Mouse (Mus musculus) intestine, postnatal 0 days (tissue): ENCODE measurements around the gene 1700020D05Rik. TPM values are rescaled to one million over a fixed set of nuclear protein-coding genes. Genes with fewer than 3 reads are reported as not detected.

Experiments used
- ATAC-seq: fragments of 200-750 bp; cut with Nextera tagmentation; 2 replicates; pipeline ENCODE4 v1.8.0; 2017; ENCODE audit warnings: mild to moderate bottlenecking, moderate TSS enrichment, moderate library complexity
- H3K27ac ChIP-seq: fragments of 300-500 bp; sonication (generic); 2 replicates; pipeline ENCODE4 v1.5.1; 2014; ENCODE audit warnings: mild to moderate bottlenecking, low read depth, low read length, moderate library complexity
- H3K27me3 ChIP-seq: fragments of 300-500 bp; sonication (generic); replicated peaks from 2 replicates; pipeline ENCODE4 v1.6.1; 2014; ENCODE audit warnings: low read length, mixed read lengths; ENCODE audit not compliant: control insufficient read depth, insufficient read depth
- H3K36me3 ChIP-seq: fragments of 300-500 bp; sonication (generic); 2 replicates; pipeline ENCODE4 v1.6.1; 2014; ENCODE audit warnings: mild to moderate bottlenecking, moderate library complexity; ENCODE audit not compliant: control insufficient read depth, insufficient read depth
- H3K4me1 ChIP-seq: fragments of 300-500 bp; sonication (generic); replicated peaks from 2 replicates; pipeline ENCODE4 v1.6.1; 2014; ENCODE audit warnings: antibody characterized with exemption, low read length, mixed read lengths; ENCODE audit not compliant: control insufficient read depth, insufficient read depth
- H3K4me2 ChIP-seq: fragments of 300-500 bp; sonication (generic); replicated peaks from 2 replicates; pipeline ENCODE4 v1.6.1; 2014; ENCODE audit warnings: low read depth, mild to moderate bottlenecking, moderate library complexity
- H3K4me3 ChIP-seq: fragments of 300-500 bp; sonication (generic); 2 replicates; pipeline ENCODE4 v1.5.1; 2014; ENCODE audit warnings: low read depth, low read length
- H3K9ac ChIP-seq: fragments of 300-500 bp; sonication (generic); 2 replicates; pipeline ENCODE4 v1.6.1; 2014; ENCODE audit warnings: mild to moderate bottlenecking, low read depth, low read length
- H3K9me3 ChIP-seq: fragments of 300-500 bp; sonication (generic); 2 replicates; pipeline ENCODE4 v1.6.1; 2016; ENCODE audit warnings: mixed run types; ENCODE audit not compliant: control insufficient read depth
- CTCF ChIP-seq: sonication (generic); IDR thresholded peaks from 2 replicates; pipeline ENCODE4 v1.5.1; 2016; ENCODE audit warnings: low read depth, mild to moderate bottlenecking, control low read depth, antibody characterized with exemption, moderate library complexity
- WGBS: fragments of 180-500 bp; shearing (Covaris S2); extraction: QIAGEN DNeasy Blood & Tissue Kit; methylation state at CpG from one replicate; pipeline ENCODE4 v1.1.7; 2014; 5-methylcytosine and 5-hydroxymethylcytosine counted together
- polyA plus RNA-seq: library from polyadenylated mRNA; unstranded; fragments of >200 nt; fragmentation: Nextera tagmentation; extraction: Ambion mirVana; gene quantifications from 2 replicates; pipeline ENCODE4 v1.2.1, GENCODE M21; 2015

Gene 1700020D05Rik
- not detected in 2 replicates for polyA plus RNA-seq

DNA sequence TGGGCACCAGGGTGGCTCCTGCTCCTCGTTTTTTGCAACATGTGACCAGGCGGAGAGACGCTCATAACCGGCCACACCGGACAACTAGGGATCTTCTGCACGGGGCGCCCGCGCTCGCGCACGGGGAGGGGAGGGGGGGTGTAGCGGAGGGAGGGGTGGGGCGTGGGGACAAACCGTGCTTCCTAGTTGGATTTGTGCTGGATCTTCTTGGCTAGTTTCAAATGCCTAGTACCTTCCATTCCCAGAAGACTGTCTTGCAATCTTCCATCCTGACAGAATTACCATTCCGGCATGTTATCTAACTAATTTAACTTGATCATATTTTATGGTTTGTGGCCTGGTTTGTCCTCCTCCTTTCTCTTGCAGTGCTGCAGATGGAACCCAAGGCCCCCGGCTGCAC lies at the start of gene 1700020D05Rik:
1700020D05Rik (minus strand) TSS at position 101 of the 400 bp plus-strand sequence.
- H3K9me3 ChIP-seq: no peaks in the 10 kb centered on the region
- no peak within 1 kb of the TSS for H3K9ac ChIP-seq
- H3K4me3 ChIP-seq: no peak within 1 kb of the TSS
- H3K4me2 ChIP-seq: no peak within 1 kb of the TSS
- H3K36me3 ChIP-seq: no peaks in the 10 kb centered on the region
- 47% methylated on average over 17 of the region's 17 CpGs for WGBS
- H3K27ac ChIP-seq: no peak within 1 kb of the TSS
- no peak for TF ChIP-seq CTCF
- no peaks in the 10 kb centered on the region for H3K4me1 ChIP-seq
- H3K27me3 ChIP-seq: no peaks in the 10 kb centered on the region
- ATAC-seq: no peak

DNA sequence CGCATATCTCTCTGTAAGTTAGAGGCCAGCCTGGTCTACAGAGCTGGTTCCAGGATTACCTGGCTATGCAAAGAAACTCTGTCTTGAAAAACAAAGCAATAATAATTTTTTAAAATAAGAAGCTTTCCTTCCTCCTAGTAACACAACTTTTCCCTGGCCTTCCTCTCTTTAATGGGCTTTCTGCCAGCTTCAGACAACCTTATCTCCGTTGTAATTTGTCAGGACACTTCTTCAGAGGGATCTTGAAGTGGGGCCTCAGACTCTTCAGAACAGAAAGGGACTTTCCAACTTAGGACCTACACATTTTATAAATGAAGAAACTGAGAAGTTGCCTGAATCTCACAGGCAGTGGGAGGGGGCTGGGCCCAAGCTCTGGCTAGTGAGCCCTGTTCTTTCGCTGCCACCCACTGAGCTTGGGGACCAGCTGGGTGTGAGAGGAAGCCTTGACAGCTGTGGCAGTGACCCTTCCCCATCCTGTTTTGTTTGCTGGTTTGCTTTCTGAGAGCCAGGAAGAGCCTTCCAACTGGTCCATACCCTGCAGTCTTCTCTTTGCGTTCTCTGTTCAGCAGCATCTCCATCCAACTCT lies 44.0 kb upstream of the 1700020D05Rik start:
- no peaks in the 10 kb centered on the region for H3K4me1 ChIP-seq
- no peak for ATAC-seq
- 61% methylated on average over 4 of the region's 4 CpGs for WGBS
- no peaks in the 10 kb centered on the region for H3K9me3 ChIP-seq
- H3K4me3 ChIP-seq: no peak overlapping the region
- no peak for TF ChIP-seq CTCF
- H3K4me2 ChIP-seq: no peak overlapping the region
- no peaks in the 10 kb centered on the region for H3K27me3 ChIP-seq
- H3K9ac ChIP-seq: no peak overlapping the region
- H3K27ac ChIP-seq: no peak overlapping the region
- H3K36me3 ChIP-seq: peaks cover 19% of the 10 kb centered on the region

DNA sequence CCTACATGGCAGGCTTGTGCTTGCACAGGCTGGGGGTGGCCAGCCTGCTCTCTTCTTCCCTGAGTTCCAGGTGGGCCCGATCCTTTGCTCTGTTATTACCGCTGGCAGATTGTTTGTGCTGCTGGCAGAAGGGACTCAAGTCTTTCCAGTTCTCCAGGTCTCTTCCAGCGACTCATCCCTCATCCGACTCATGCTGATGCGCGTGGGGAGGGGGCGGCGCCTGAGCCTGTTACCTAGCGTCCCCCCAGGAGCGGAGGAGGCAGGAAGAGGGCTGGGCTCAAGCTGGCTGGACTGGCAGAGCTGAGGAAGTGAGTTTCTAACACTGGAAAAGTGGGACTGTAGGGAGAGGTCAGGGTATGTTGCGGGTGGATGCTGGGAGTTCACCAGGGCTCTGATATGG lies 40.4 kb upstream of the 1700020D05Rik start:
- no peak overlapping the region for H3K27ac ChIP-seq
- H3K9ac ChIP-seq: no peak overlapping the region
- H3K36me3 ChIP-seq: no peaks in the 10 kb centered on the region
- no peak overlapping the region for H3K4me2 ChIP-seq
- TF ChIP-seq CTCF: no peak
- no peaks in the 10 kb centered on the region for H3K9me3 ChIP-seq
- WGBS: 50% methylated on average over 11 of the region's 11 CpGs
- H3K4me1 ChIP-seq: no peaks in the 10 kb centered on the region
- ATAC-seq: no peak
- H3K4me3 ChIP-seq: no peak overlapping the region
- H3K27me3 ChIP-seq: no peaks in the 10 kb centered on the region

DNA sequence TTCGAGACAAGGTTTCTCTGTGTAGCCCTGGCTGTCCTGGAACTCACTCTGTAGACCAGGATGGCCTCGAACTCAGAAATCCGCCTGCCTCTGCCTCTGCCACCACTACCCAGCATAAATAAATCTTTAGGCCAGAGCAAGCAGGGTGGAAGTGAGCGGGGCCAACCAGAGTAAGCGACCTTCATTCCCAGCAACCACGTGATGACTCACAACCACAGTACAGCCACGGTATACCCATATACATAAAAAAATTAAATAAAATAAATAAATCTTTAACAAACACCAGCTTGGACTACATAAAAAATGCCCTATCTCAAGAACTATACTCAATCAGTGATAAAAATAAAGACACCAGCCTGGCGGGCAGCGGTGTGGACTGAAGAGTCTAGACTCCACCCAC lies 39.8 kb upstream of the 1700020D05Rik start:
- 79% methylated on average over 9 of the region's 9 CpGs for WGBS
- no peaks in the 10 kb centered on the region for H3K4me1 ChIP-seq
- no peak overlapping the region for H3K9ac ChIP-seq
- no peaks in the 10 kb centered on the region for H3K9me3 ChIP-seq
- H3K27ac ChIP-seq: no peak overlapping the region
- no peaks in the 10 kb centered on the region for H3K36me3 ChIP-seq
- H3K4me2 ChIP-seq: no peak overlapping the region
- TF ChIP-seq CTCF: no peak
- no peaks in the 10 kb centered on the region for H3K27me3 ChIP-seq
- no peak overlapping the region for H3K4me3 ChIP-seq
- no peak for ATAC-seq

DNA sequence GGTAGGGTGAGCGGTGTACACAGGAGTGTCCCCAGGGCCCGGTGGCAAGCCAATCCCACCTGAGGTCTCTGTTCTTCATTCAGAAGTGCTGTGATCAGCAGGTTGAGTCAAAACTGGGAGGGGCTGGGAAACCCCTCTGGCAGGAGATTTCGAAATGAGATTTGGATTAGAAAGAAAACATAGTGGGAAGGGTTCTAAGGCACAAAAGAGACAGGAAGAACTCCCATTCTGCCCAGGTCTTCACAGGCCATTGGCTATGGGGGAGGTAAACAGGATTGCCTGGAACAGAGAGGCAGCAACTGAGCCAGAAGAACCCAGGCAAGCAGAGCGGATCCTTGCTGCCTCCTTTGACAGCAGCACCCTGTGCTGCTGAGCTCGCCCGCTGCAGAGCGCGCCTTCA lies 35.2 kb upstream of the 1700020D05Rik start:
- Histone ChIP-seq H3K27ac (no peak overlapping the region), H3K4me3 (no peak overlapping the region), H3K9me3 (no peaks in the 10 kb centered on the region), H3K4me2 (no peak overlapping the region), H3K4me1 (no peaks in the 10 kb centered on the region), H3K36me3 (no peaks in the 10 kb centered on the region; the same call in 1 of the 2 replicates), H3K9ac (no peak overlapping the region), H3K27me3 (no peaks in the 10 kb centered on the region)
- no peak for ATAC-seq
- TF ChIP-seq CTCF: no peak
- 79% methylated on average over 8 of the region's 8 CpGs for WGBS

DNA sequence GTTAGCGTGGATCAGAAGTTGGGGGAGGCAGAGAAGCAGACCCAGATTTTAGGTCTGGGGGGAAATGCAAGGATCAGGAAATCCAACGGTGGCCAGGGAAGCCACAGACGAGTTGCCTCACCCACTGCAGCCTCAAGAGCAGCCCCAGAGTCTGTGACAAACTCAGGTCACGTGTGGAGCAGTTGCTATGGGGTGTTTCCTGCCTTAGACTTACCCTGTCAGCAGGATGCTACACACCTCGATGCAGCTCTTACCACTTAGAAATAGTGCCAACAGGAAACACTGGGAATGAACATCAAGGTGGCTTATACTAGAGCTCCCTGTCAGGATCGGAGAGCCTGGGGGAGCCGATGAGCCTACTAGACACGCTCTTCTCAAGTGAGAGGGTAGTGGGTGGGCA lies 28.9 kb upstream of the 1700020D05Rik start:
- no peaks in the 10 kb centered on the region for H3K27me3 ChIP-seq
- no peak overlapping the region for H3K4me2 ChIP-seq
- no peak for ATAC-seq
- no peaks in the 10 kb centered on the region for H3K4me1 ChIP-seq
- 62% methylated on average over 8 of the region's 8 CpGs for WGBS
- no peak overlapping the region for H3K9ac ChIP-seq
- no peak overlapping the region for H3K4me3 ChIP-seq
- TF ChIP-seq CTCF: no peak
- no peaks in the 10 kb centered on the region for H3K9me3 ChIP-seq
- no peak overlapping the region for H3K27ac ChIP-seq
- H3K36me3 ChIP-seq: no peaks in the 10 kb centered on the region; the same call in 1 of the 2 replicates
